Mouse (Mus musculus) bone marrow macrophage, adult 2 months (primary cell): ENCODE data around the gene Dhx57.

Experiments used
- CTCF ChIP-seq: IDR thresholded peaks from 2 replicates; pipeline ENCODE4 v1.5.1; 2012; ENCODE audit warnings: low read depth, mild to moderate bottlenecking, low read length, moderate library complexity
- POLR2A ChIP-seq: IDR thresholded peaks from 2 replicates; pipeline ENCODE4 v1.6.1; 2012; ENCODE audit warnings: mild to moderate bottlenecking, low read depth, low read length, borderline replicate concordance

- no peak for TF ChIP-seq POLR2A
- TF ChIP-seq CTCF = no peak
These were observed 5.0 kb upstream of the Dhx57 start for GRCm38 (mm10) chr17:80295258-80295657.
